In genomic region chr3:96008463-96008862, GRCm38 (mm10) we compare ENCODE assay signal across 17 mouse cellular contexts.
"Had no signal": no experiment of that assay in that cellular context is flagged by ENCODE, and none has a peak within 500 bp of the region (broad histone marks: within the 10 kb centered on the region; RNA-seq: fewer than 3 reads in every experiment).

No protein-coding gene starts in this region.

- H3K9ac ChIP-seq: liver, postnatal 0 days; lung, embryonic 15.5 days; midbrain, embryonic 12.5 days; midbrain, embryonic 15.5 days; neural tube, embryonic 12.5 days; stomach, embryonic 15.5 days had no signal

- H3K27ac ChIP-seq: lung, embryonic 15.5 days; macrophage; midbrain, embryonic 12.5 days; midbrain, embryonic 15.5 days; neural tube, embryonic 12.5 days; stomach, embryonic 15.5 days; stomach, postnatal 0 days had no signal

- H3K4me1 ChIP-seq: lung, embryonic 15.5 days; midbrain, embryonic 12.5 days; midbrain, embryonic 15.5 days; neural tube, embryonic 12.5 days; stomach, embryonic 15.5 days had no signal

- ATAC-seq: liver, postnatal 0 days; lung, postnatal 0 days; midbrain, embryonic 15.5 days had no signal

- H3K27me3 ChIP-seq: lung, embryonic 15.5 days; megakaryocyte, embryonic 14.5 days; midbrain, embryonic 12.5 days; midbrain, embryonic 15.5 days; neural tube, embryonic 12.5 days; stomach, embryonic 15.5 days had no signal

- H3K4me3 ChIP-seq: lung, embryonic 15.5 days; megakaryocyte, embryonic 14.5 days; midbrain, embryonic 12.5 days; midbrain, embryonic 15.5 days; neural tube, embryonic 12.5 days; stomach, embryonic 15.5 days had no signal

- DNase-seq: liver, postnatal 0 days; lung, adult 2 months; lung, postnatal 14 days; lung, postnatal 36 days; right cerebral cortex, postnatal 14 days; thymus, adult 18-20 months; thymus, postnatal 14 days; thymus, postnatal 36 days had no signal

- H3K9me3 ChIP-seq: lung, embryonic 15.5 days; midbrain, embryonic 12.5 days; midbrain, embryonic 15.5 days; neural tube, embryonic 12.5 days; stomach, embryonic 15.5 days had no signal

- H3K36me3 ChIP-seq: lung, embryonic 15.5 days; midbrain, embryonic 12.5 days; midbrain, embryonic 15.5 days; neural tube, embryonic 12.5 days; stomach, embryonic 15.5 days had no signal

- H3K4me2 ChIP-seq: lung, embryonic 15.5 days; midbrain, embryonic 12.5 days; midbrain, embryonic 15.5 days; neural tube, embryonic 12.5 days; stomach, embryonic 15.5 days had no signal
